Mouse (Mus musculus) erythroblast, embryonic 14.5 days (primary cell): ENCODE results near the gene Plekha1. TPM values are rescaled to one million over a fixed set of nuclear protein-coding genes. Genes with fewer than 3 reads are reported as not detected.

Source experiments
- H3K27me3 ChIP-seq: 2 replicates; pipeline ENCODE4 v1.6.1; 2012; ENCODE audit warnings: inconsistent platforms; ENCODE audit not compliant: control insufficient read depth
- H3K36me3 ChIP-seq: 2 replicates; pipeline ENCODE4 v1.6.1; 2012; ENCODE audit warnings: mild to moderate bottlenecking, inconsistent platforms; ENCODE audit not compliant: control insufficient read depth
- H3K4me1 ChIP-seq: 2 replicates; pipeline ENCODE4 v1.6.1; 2012; ENCODE audit warnings: inconsistent platforms; ENCODE audit not compliant: control insufficient read depth
- H3K4me3 ChIP-seq: replicated peaks from 2 replicates; pipeline ENCODE3; 2012; ENCODE audit warnings: moderate library complexity, mild to moderate bottlenecking, inconsistent platforms
- H3K9me3 ChIP-seq: 2 replicates; pipeline ENCODE4 v1.6.1; 2012; ENCODE audit warnings: low read length, inconsistent platforms, mixed read lengths; ENCODE audit not compliant: control insufficient read depth
- GATA1 ChIP-seq: IDR thresholded peaks from 2 replicates; pipeline ENCODE4 v1.6.1; 2012; ENCODE audit warnings: low read length, inconsistent platforms, mixed read lengths
- TAL1 ChIP-seq: IDR thresholded peaks from 3 replicates; pipeline ENCODE4 v1.6.1; 2012; ENCODE audit warnings: low read length, inconsistent platforms, mixed read lengths
- polyA plus RNA-seq: library from polyadenylated mRNA; stranded (reverse); fragments of >175 nt; gene quantifications from 2 replicates; pipeline ENCODE4 v1.2.3, GENCODE M21; 2012

Plekha1 gene
- polyA plus RNA-seq, 1 experiment = not detected

- no peaks in the 10 kb centered on the region for H3K36me3 ChIP-seq
- no peaks in the 10 kb centered on the region for H3K4me1 ChIP-seq
- H3K9me3 ChIP-seq = no peaks in the 10 kb centered on the region
- no peak overlapping the region for H3K4me3 ChIP-seq
- TF ChIP-seq GATA1 (no peak), TAL1 (no peak)
- H3K27me3 ChIP-seq = no peaks in the 10 kb centered on the region
Observed at GRCm38 (mm10) chr7:130854684-130855292, 10.8 kb upstream of the Plekha1 start.

- Histone ChIP-seq H3K36me3 (no peaks in the 10 kb centered on the region), H3K27me3 (no peaks in the 10 kb centered on the region), H3K9me3 (no peaks in the 10 kb centered on the region), H3K4me1 (no peaks in the 10 kb centered on the region), H3K4me3 (no peak overlapping the region)
- TF ChIP-seq GATA1 (no peak), TAL1 (no peak)
Observed at GRCm38 (mm10) chr7:130855681-130856080, 9.9 kb upstream of the Plekha1 start.

DNA sequence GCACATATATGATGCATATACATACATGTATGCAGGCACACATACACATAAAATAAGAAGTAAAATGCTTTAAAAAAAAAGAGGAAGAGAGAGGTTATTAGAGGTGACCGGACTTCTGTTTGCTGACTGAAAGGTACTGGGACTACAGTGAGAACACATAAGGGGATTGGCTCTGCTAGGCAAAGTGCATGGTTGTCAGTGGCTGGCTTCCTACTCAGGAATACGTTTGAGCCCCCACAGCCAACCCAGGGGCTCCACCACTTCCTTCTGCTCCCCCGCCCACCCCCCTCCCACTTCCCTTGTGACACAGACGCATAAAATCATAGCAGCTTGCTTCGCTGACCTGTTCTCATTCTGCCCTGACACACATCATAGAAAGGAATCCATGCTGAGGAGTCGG is 7.6 kb upstream of the Plekha1 start:
- Histone ChIP-seq H3K4me1 (no peaks in the 10 kb centered on the region), H3K9me3 (no peaks in the 10 kb centered on the region), H3K27me3 (no peaks in the 10 kb centered on the region), H3K4me3 (no peak overlapping the region), H3K36me3 (no peaks in the 10 kb centered on the region)
- TF ChIP-seq TAL1 (no peak), GATA1 (no peak)

DNA sequence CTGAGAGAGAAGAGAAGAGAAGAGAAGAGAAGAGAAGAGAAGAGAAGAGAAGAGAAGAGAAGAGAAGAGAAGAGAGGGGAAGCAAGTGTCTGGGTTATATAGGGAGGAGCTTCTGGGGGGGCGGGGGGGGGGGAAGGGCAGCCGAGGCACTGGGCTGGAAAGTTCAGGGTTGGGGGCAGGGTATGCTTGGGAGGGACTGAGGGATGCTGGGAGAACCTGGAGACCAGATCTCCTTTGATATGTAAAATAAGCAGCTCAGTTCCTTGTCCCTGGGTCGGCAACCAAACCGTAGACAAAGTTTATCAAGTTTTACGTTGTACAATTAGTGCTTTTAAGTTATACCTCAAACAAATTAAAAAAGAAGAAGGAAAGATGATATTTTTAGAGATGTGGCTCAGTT is 5.6 kb upstream of the Plekha1 start:
- H3K4me1 ChIP-seq = no peaks in the 10 kb centered on the region
- no peaks in the 10 kb centered on the region for H3K36me3 ChIP-seq
- TF ChIP-seq TAL1 = no peak
- TF ChIP-seq GATA1 = no peak
- peaks cover 7% of the 10 kb centered on the region for H3K27me3 ChIP-seq
- H3K9me3 ChIP-seq = no peaks in the 10 kb centered on the region
- H3K4me3 ChIP-seq = no peak overlapping the region

DNA sequence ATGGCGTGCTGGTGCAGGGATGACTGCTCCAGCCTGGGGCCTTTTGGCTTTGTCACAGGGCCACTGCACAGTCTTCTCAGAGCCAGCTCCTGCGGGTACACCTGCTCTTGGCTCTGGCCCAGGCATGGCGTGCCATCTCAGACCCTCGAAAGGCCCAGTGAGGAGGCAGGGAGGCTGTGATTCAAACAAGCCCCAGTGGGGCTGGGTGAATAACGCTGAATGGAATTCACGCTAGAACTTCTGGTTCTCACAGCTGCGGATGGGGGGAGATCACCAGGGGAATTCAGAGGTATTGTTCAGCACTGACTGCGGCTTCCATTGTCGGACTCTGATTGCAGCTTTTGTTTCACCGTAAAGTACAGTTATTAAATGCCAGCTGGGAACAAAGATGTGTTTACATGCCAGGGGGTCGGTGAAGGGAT is 4.8 kb upstream of the Plekha1 start:
- Histone ChIP-seq H3K4me1 (peaks cover 1% of the 10 kb centered on the region; the same call in 1 of the 2 replicates), H3K9me3 (no peaks in the 10 kb centered on the region), H3K36me3 (no peaks in the 10 kb centered on the region), H3K27me3 (peaks cover 15% of the 10 kb centered on the region), H3K4me3 (no peak overlapping the region)
- TF ChIP-seq TAL1 (no peak), GATA1 (no peak)

DNA sequence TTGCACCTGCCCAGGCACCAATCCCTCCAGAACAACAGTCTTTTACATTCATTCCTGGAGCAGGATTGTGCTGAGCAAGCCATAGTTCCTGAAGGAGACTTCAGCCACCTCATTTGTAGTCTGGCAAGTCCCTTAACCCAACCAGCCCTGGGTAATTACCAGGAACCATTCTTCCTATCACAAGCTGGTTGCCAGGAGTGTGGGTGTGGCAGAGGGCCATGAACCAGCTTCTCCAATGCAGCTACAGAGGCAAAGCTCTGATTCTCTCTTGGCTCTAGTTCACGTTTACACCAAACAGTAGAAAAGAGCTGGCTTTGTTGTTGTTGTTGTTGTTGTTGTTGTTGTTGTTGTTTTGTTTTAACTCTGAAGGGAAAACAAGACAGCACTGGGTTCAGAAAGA is 3.1 kb upstream of the Plekha1 start:
- Histone ChIP-seq H3K4me1 (peaks cover 5% of the 10 kb centered on the region; the same call in 1 of the 2 replicates), H3K27me3 (peaks cover 32% of the 10 kb centered on the region), H3K9me3 (no peaks in the 10 kb centered on the region), H3K36me3 (no peaks in the 10 kb centered on the region), H3K4me3 (no peak overlapping the region)
- TF ChIP-seq GATA1 (no peak), TAL1 (no peak)

DNA sequence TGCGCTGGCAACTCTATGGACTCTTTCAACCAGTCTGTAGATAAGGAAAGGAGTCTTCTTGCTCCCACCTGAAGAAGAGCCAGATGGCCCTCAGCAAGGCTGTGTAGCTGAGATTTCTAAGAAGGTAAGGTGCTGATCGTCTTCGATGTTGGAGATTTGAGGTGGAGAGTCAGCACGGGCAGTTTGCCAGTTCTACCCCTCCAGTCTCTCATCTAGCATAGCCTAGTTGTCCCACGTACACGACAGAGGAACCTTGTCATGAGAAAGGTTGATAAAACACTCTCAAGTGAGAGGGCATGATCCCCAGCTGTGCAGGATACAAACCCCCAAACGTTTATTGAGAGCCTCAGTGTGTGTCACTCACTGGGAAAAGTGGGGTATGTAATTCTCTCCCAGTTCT is 845 bp upstream of the Plekha1 start:
- Histone ChIP-seq H3K4me3 (no peak overlapping the region), H3K36me3 (no peaks in the 10 kb centered on the region), H3K9me3 (no peaks in the 10 kb centered on the region), H3K27me3 (peaks cover 34% of the 10 kb centered on the region), H3K4me1 (peaks cover 5% of the 10 kb centered on the region; the same call in 1 of the 2 replicates)
- TF ChIP-seq TAL1 (no peak), GATA1 (no peak)

DNA sequence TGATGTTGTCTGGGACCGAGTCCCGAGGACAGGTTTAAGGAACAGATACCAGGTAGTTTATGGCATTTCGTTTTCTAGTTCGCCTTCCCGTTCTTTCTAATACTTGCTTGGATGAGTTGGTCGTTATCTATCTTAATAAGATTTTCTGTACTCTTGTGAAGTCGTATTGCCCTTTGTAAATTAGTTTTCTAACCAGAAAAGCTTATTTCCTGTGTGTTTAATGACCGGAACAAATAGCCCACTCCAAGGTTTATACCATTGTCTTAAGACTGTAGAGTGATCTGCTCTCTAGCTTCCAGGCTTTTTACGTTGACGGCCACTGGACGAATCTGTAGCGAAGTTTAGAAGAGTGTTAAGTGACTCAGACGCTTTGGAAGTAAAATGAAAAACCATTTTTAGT is 1.1 kb downstream of the Plekha1 start:
- no peak for TF ChIP-seq TAL1
- H3K4me1 ChIP-seq = peaks cover 5% of the 10 kb centered on the region; the same call in 1 of the 2 replicates
- H3K4me3 ChIP-seq = peak overlapping the region; percentile 59
- H3K9me3 ChIP-seq = no peaks in the 10 kb centered on the region
- H3K36me3 ChIP-seq = no peaks in the 10 kb centered on the region
- peaks cover 34% of the 10 kb centered on the region for H3K27me3 ChIP-seq

DNA sequence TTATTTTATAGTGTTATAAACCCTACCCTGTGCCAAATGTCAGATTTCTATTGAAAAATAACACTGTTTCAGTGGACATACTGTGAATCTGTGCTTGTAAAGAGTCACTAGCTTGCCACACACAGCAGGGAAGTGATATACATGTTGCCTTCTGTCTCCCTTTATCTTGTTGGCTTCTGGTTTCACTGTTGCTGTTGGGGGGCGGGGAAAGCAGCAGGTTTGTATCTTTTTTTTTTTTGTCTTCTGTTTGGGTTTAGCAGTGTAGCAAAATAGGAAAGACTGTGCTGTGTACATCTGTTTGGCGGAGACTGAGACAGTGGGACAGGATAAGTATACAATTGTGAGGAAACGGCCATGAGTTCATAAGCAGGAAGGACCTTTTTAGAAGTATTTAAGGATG is 1.7 kb downstream of the Plekha1 start:
- no peaks in the 10 kb centered on the region for H3K9me3 ChIP-seq
- TF ChIP-seq GATA1 (no peak), TAL1 (no peak)
- peaks cover 5% of the 10 kb centered on the region; the same call in 1 of the 2 replicates for H3K4me1 ChIP-seq

DNA sequence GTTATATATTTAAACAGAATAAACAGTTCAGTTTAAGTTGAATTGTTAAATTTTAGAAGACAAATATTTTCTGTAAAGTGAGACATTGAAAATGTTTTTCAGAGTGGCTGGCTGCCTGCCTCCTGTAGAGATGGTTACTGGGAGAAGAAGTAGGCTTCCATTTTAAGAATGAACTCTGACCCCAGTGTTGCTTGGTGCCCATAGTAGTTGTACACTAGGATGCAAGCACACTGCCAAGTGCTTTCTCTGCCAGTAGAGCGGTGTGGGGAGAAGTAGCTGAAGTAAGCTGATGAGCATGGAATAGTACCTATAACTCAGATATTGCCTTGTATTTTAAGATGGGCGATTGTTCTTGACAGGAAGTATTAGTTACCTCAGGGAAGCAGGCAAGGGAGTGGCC is 18.6 kb downstream of the Plekha1 start:
- H3K4me1 ChIP-seq = no peaks in the 10 kb centered on the region
- H3K9me3 ChIP-seq = no peaks in the 10 kb centered on the region
- no peak overlapping the region for H3K4me3 ChIP-seq
- TF ChIP-seq TAL1 (no peak), GATA1 (no peak)
- no peaks in the 10 kb centered on the region; the same call in 1 of the 2 replicates for H3K36me3 ChIP-seq
- H3K27me3 ChIP-seq = no peaks in the 10 kb centered on the region

More for the DNA sequence above, 1.7 kb downstream of the Plekha1 start:
- Histone ChIP-seq H3K4me3 (no peak overlapping the region), H3K27me3 (peaks cover 34% of the 10 kb centered on the region), H3K36me3 (no peaks in the 10 kb centered on the region)
